Mouse (Mus musculus) midbrain, embryonic 10.5 days (tissue): ENCODE results near the gene Olfr288. TPM values are rescaled to one million over a fixed set of nuclear protein-coding genes. Genes with fewer than 3 reads are reported as not detected.

Experiments
- DNase-seq: peaks from one replicate; pipeline ENCODE4 v3.0.0-alpha.2; 2017; ENCODE audit warnings: low spot score
- H3K27ac ChIP-seq: fragments of 300-500 bp; sonication (generic); replicated peaks from 2 replicates; pipeline ENCODE4 v1.5.1; 2016; ENCODE audit warnings: mild to moderate bottlenecking
- H3K27me3 ChIP-seq: fragments of 300-500 bp; sonication (generic); 2 replicates; pipeline ENCODE4 v1.6.1; 2016; ENCODE audit warnings: low read depth, mild to moderate bottlenecking; ENCODE audit not compliant: poor library complexity, severe bottlenecking
- H3K36me3 ChIP-seq: fragments of 300-500 bp; sonication (generic); 2 replicates; pipeline ENCODE4 v1.6.1; 2016; ENCODE audit warnings: mild to moderate bottlenecking, moderate library complexity
- H3K4me1 ChIP-seq: fragments of 300-500 bp; sonication (generic); 2 replicates; pipeline ENCODE4 v1.6.1; 2016
- H3K4me3 ChIP-seq: fragments of 300-500 bp; sonication (generic); 2 replicates; pipeline ENCODE4 v1.5.1; 2016; ENCODE audit warnings: mild to moderate bottlenecking, moderate library complexity
- H3K9me3 ChIP-seq: fragments of 300-500 bp; sonication (generic); replicated peaks from 2 replicates; pipeline ENCODE4 v1.6.1; 2016; ENCODE audit warnings: mild to moderate bottlenecking
- WGBS: fragments of 180-500 bp; shearing (Covaris S2); methylation state at CpG from one replicate; pipeline ENCODE4 v1.1.7; 2016; 5-methylcytosine and 5-hydroxymethylcytosine counted together
- polyA plus RNA-seq: library from polyadenylated mRNA; unstranded; fragments of >200 nt; fragmentation: Nextera tagmentation; extraction: Ambion mirVana; gene quantifications from 2 replicates; pipeline ENCODE4 v1.2.1, GENCODE M21; 2016

The Olfr288 gene
- polyA plus RNA-seq, result not detected in 2 replicates

GRCm38 (mm10) chr15:98195442-98195841, at the start of gene Olfr288:
Gene Olfr288, minus strand, starts transcription at chr15:98195542.
- DNase-seq, result no peak
- H3K36me3 ChIP-seq, result no peaks in the 10 kb centered on the region
- H3K4me1 ChIP-seq, result no peaks in the 10 kb centered on the region
- H3K9me3 ChIP-seq, result no peaks in the 10 kb centered on the region
- no peak within 1 kb of the TSS for H3K4me3 ChIP-seq
- no peak within 1 kb of the TSS for H3K27ac ChIP-seq
- 77% methylated on average over 3 of the region's 3 CpGs for WGBS
- H3K27me3 ChIP-seq, result no peaks in the 10 kb centered on the region

- no peaks in the 10 kb centered on the region for H3K27me3 ChIP-seq
- H3K4me3 ChIP-seq, result no peak overlapping the region
- no peaks in the 10 kb centered on the region for H3K4me1 ChIP-seq
- no peak overlapping the region for H3K27ac ChIP-seq
- WGBS, result 88% methylated on average over 4 of the region's 4 CpGs
- DNase-seq, result no peak
- no peaks in the 10 kb centered on the region for H3K9me3 ChIP-seq
- no peaks in the 10 kb centered on the region for H3K36me3 ChIP-seq
Measured at GRCm38 (mm10) chr15:98235442-98235841, 40.1 kb upstream of the Olfr288 start.

GRCm38 (mm10) chr15:98234350-98234749, 39.0 kb upstream of the Olfr288 start, which contains the start of gene Olfr286:
Gene Olfr286, minus strand, starts transcription at chr15:98234450.
- 91% methylated on average over 4 of the region's 4 CpGs for WGBS
- Histone ChIP-seq H3K27ac (no peak within 1 kb of the TSS), H3K36me3 (no peaks in the 10 kb centered on the region), H3K4me3 (no peak within 1 kb of the TSS), H3K27me3 (no peaks in the 10 kb centered on the region), H3K9me3 (no peaks in the 10 kb centered on the region), H3K4me1 (no peaks in the 10 kb centered on the region)
- DNase-seq, result no peak

DNA sequence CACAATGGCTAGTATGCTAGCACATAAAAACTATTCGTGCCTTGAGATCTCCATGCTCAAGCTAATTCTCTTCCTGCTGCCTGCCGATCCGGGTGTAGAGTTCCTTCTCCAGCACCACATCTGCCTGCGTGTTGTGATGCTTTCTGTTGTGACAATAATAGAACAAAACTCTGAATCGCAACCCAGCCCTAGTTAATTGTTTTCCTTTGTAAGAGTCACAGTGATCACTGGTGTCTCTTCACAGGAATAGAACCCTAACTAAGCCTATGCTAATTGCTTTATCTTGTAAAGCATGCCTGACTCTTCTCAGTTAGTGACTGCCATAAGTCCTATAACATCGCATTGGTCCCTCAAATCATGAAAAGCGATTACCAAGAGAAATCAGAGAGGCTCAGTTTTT, 30.8 kb upstream of the Olfr288 start:
- Histone ChIP-seq H3K27me3 (no peaks in the 10 kb centered on the region), H3K36me3 (no peaks in the 10 kb centered on the region), H3K9me3 (no peaks in the 10 kb centered on the region), H3K4me1 (no peaks in the 10 kb centered on the region; the same call in 1 of the 2 replicates), H3K27ac (no peak overlapping the region), H3K4me3 (no peak overlapping the region)
- 69% methylated on average over 7 of the region's 7 CpGs for WGBS
- no peak for DNase-seq

- no peaks in the 10 kb centered on the region for H3K9me3 ChIP-seq
- DNase-seq, result no peak
- no peaks in the 10 kb centered on the region for H3K36me3 ChIP-seq
- H3K4me1 ChIP-seq, result no peaks in the 10 kb centered on the region; the same call in 1 of the 2 replicates
- H3K27me3 ChIP-seq, result no peaks in the 10 kb centered on the region
- peak overlapping the region; percentile 24; the same call in 1 of the 2 replicates for H3K4me3 ChIP-seq
- no peak overlapping the region for H3K27ac ChIP-seq
- 43% methylated on average over 16 of the region's 16 CpGs for WGBS
Measured at GRCm38 (mm10) chr15:98225610-98226009, 30.3 kb upstream of the Olfr288 start.

DNA sequence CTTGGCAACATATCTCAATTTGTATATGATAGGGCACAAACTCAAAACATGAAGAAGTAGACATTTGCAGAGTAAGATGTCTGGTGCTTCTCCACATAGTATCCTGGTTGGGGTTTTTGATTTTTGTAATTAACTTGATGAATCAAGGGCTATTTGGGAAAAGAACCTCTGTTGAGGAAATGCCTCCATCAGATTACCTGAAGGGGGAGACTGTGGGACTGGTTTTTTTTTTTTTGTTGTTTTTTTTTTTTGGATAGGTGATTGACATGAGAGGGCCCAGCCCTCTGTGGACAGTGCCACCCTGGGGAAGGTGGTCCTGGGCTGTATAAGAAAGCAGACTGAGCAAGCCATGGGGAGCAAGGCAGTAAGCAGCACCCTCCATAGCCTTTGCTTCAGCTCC, 27.0 kb upstream of the Olfr288 start:
- no peak for DNase-seq
- H3K27me3 ChIP-seq, result no peaks in the 10 kb centered on the region
- no peaks in the 10 kb centered on the region for H3K9me3 ChIP-seq

DNA sequence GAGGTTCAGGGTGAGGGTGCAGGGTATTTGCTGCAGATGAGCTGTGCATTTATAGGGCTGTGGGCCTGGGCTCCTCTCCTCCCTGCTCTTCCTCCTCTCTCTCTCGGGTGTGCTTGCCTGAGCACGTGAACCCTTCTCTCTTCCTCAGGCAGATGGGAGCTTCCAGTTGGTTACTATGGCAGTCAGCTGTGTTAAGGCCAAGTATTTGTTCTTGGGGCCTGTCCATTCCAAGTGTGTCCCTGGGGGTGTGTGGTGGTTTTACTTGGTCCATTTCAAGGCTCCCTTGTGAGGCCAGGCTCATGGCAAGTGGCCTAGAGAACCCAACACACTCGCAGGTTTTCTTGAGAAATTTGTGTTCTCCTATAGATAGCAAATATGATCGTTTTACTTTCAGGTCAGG, 25.5 kb upstream of the Olfr288 start, which contains the start of the genes Gm44579 and Olfr287:
Gene Gm44579, minus strand, starts transcription at position 101 of the 400 bp plus-strand sequence.
Gene Olfr287, minus strand, starts transcription at position 180 of the 400 bp plus-strand sequence.
- H3K9me3 ChIP-seq, result no peaks in the 10 kb centered on the region
- no peak for DNase-seq
- no peaks in the 10 kb centered on the region; the same call in 1 of the 2 replicates for H3K4me1 ChIP-seq
- 76% methylated on average over 4 of the region's 4 CpGs for WGBS
- H3K27me3 ChIP-seq, result no peaks in the 10 kb centered on the region
- no peak within 1 kb of the TSS for H3K27ac ChIP-seq
- H3K36me3 ChIP-seq, result no peaks in the 10 kb centered on the region
- H3K4me3 ChIP-seq, result no peak within 1 kb of the TSS

More for the DNA sequence above, 27.0 kb upstream of the Olfr288 start:
- Histone ChIP-seq H3K36me3 (no peaks in the 10 kb centered on the region), H3K27ac (no peak overlapping the region), H3K4me1 (no peaks in the 10 kb centered on the region; the same call in 1 of the 2 replicates), H3K4me3 (no peak overlapping the region)

GRCm38 (mm10) chr15:98214130-98214529, 18.8 kb upstream of the Olfr288 start:
- no peaks in the 10 kb centered on the region for H3K4me1 ChIP-seq
- H3K27me3 ChIP-seq, result no peaks in the 10 kb centered on the region
- DNase-seq, result no peak
- no peak overlapping the region for H3K4me3 ChIP-seq
- WGBS, result 80% methylated on average over 5 of the region's 5 CpGs
- H3K27ac ChIP-seq, result no peak overlapping the region
- no peaks in the 10 kb centered on the region for H3K9me3 ChIP-seq
- H3K36me3 ChIP-seq, result no peaks in the 10 kb centered on the region

GRCm38 (mm10) chr15:98213336-98213870, 18.1 kb upstream of the Olfr288 start:
- no peaks in the 10 kb centered on the region for H3K36me3 ChIP-seq
- DNase-seq, result no peak
- H3K4me1 ChIP-seq, result no peaks in the 10 kb centered on the region
- no peaks in the 10 kb centered on the region for H3K27me3 ChIP-seq
- no peak overlapping the region for H3K27ac ChIP-seq
- no peak overlapping the region for H3K4me3 ChIP-seq
- 80% methylated on average over 5 of the region's 5 CpGs for WGBS
- H3K9me3 ChIP-seq, result no peaks in the 10 kb centered on the region

DNA sequence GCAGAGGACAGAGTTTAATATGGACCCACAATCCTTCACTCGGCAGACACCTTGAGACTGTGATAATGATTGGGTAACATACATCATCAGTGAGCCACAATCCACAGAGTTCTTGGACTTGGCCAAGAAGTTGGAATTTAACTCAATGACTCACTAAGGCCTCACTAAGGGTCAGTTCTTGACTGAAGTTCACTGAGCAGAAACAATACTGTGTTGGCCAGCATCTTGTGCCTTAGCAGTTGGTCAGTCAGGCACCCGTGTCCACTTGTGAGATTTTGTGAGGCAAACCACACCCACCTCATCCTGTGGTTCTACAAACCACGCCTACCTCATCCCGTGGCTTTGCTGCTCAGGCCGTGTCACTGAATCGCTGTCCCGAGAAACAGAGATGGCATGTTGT, 14.3 kb upstream of the Olfr288 start:
- Histone ChIP-seq H3K27me3 (no peaks in the 10 kb centered on the region), H3K4me1 (no peaks in the 10 kb centered on the region), H3K27ac (no peak overlapping the region), H3K4me3 (no peak overlapping the region), H3K36me3 (no peaks in the 10 kb centered on the region), H3K9me3 (no peaks in the 10 kb centered on the region)
- 80% methylated on average over 7 of the region's 7 CpGs for WGBS
- DNase-seq, result no peak

DNA sequence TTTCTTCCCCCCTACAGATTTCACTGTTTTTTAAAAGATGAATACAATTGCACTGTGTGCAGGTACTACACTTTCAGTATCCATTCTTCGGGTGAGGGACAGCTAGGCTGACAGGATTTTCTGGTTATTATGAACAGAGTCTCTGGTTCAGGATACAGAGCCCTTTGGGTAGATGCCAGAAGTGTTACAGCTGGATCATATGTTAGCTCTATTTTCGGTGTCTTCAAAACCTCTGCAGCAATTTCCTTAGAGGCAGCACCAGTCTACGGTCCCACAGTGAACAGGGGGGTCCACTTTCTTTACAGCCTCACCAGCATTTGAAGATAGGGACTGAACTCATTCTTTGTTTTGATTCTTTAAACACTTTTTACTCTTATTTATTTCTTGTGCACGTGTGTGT, 10.9 kb downstream of the Olfr288 start:
- 81% methylated on average over 4 of the region's 4 CpGs for WGBS
- Histone ChIP-seq H3K36me3 (no peaks in the 10 kb centered on the region), H3K4me1 (peaks cover 10% of the 10 kb centered on the region), H3K4me3 (no peak overlapping the region), H3K27me3 (peaks cover 10% of the 10 kb centered on the region), H3K9me3 (no peaks in the 10 kb centered on the region), H3K27ac (no peak overlapping the region)
- no peak for DNase-seq

- H3K36me3 ChIP-seq, result no peaks in the 10 kb centered on the region
- H3K4me3 ChIP-seq, result no peak overlapping the region
- no peaks in the 10 kb centered on the region for H3K9me3 ChIP-seq
- H3K4me1 ChIP-seq, result peaks cover 10% of the 10 kb centered on the region
- peaks cover 18% of the 10 kb centered on the region for H3K27me3 ChIP-seq
- no peak overlapping the region for H3K27ac ChIP-seq
- WGBS, result 72% methylated on average over 12 of the region's 12 CpGs
- DNase-seq, result no peak
Measured at GRCm38 (mm10) chr15:98181856-98182570, 13.3 kb downstream of the Olfr288 start.

DNA sequence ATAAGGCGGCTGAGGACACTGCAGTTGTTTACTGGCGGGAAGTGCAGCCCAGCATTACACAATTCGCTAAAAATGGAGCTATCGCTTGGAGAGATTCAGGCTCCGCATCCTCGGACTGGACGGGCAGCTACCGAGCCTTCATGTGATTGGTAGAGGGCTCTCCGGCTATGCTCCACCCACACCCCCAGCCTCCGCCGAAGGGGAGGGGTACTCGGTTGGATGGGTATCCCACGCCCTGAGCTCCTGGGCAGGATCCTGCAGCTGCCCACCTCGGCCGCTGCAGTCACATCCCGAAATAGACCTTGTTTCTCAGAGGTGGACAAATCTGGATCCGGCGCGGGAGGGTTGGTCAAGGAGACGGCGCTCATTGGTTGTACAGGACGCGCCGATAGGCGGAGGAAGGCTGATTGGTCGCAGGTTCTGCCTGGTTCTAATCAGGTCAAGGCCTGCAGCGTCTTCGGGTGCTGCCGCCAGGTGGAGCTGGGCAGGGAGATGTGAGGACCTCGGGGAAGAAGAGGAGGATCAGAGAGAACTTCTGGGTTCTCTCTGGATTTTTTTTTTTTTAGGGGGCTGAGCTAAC, 14.1 kb downstream of the Olfr288 start:
- no peaks in the 10 kb centered on the region for H3K9me3 ChIP-seq
- WGBS, result 0% methylated on average over 30 of the region's 30 CpGs

More for the DNA sequence above, 14.1 kb downstream of the Olfr288 start:
- peaks cover 10% of the 10 kb centered on the region for H3K4me1 ChIP-seq
- H3K4me3 ChIP-seq, result peak overlapping the region; percentile 65
- H3K27me3 ChIP-seq, result peaks cover 18% of the 10 kb centered on the region
- H3K36me3 ChIP-seq, result no peaks in the 10 kb centered on the region
- DNase-seq, result peak; percentile 93
- H3K27ac ChIP-seq, result peak overlapping the region; percentile 83
